Mouse (Mus musculus) kidney, adult 2 months (tissue): ENCODE results near the gene Gm47841.

Experiments used
- CTCF ChIP-seq: fragments of 200-500 bp; conservative IDR thresholded peaks from 2 replicates; pipeline ENCODE4 v1.5.1; 2011; ENCODE audit warnings: low read depth, mild to moderate bottlenecking, control low read depth, low read length, moderate library complexity, mixed read lengths; ENCODE audit not compliant: insufficient read depth, insufficient read length
- POLR2A ChIP-seq: fragments of 200-500 bp; IDR thresholded peaks from one replicate; pipeline ENCODE4 v1.6.1; 2011; ENCODE audit warnings: low read depth, low read length, control low read depth

DNA sequence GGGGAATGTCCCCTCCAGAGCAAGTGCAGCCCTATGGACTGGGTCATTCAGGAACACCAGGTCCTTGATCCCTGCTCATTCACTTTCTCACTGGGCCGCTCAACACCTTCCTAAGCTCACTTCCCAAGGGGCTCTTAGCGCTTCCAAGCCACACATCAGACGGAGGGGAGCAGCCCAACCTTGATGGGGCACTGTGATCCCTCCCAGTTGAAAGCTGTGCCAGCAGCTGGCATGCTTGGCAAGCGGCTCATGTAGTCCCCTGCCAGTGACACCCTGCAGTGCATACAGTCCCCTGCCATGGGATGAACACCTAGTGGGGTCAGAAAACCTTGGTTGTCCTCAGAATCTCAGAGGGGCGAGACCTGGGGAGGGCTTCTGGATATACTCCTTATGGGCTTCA lies 26.9 kb upstream of the Gm47841 start:
- TF ChIP-seq CTCF (no peak), POLR2A (no peak)
